Comparison of ENCODE assay signal across 8 mouse cellular contexts in the genomic region with DNA sequence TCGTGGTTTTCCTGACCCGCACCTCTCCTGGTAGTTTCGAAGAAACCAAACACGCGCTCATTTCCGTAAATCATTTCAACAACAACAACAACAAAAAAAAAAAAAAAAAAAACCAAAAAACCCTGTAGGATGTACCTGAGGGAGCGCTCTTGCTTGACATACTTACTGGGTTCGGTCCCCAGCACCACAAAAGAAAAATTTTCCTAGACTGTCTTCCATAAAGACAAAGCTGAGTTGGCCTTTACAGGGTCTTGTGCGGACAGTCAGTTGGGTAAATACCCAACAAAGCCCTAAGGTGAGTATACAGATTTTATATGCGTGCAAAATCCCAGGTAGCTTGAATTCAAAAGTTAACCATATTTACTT. TPM values are rescaled to one million over a fixed set of nuclear protein-coding genes. Genes with fewer than 3 reads are reported as not detected.
DNase-seq lines count a peak whose midpoint lies in the region; ATAC-seq and TF ChIP-seq lines count a peak whose summit lies in the region.

No protein-coding gene starts in this region.

- H3K9me3 ChIP-seq in neural tube, embryonic 11.5 days (ENCODE audit: control insufficient read depth, low read length), result no peaks in the 10 kb centered on the region
- no peaks in the 10 kb centered on the region for H3K9me3 ChIP-seq in limb, embryonic 15.5 days
- no peaks in the 10 kb centered on the region for H3K9me3 ChIP-seq in stomach, postnatal 0 days (ENCODE audit: control insufficient read depth, low read length)

- H3K27me3 ChIP-seq in neural tube, embryonic 11.5 days (ENCODE audit: control insufficient read depth, insufficient read depth, low read length), result no peaks in the 10 kb centered on the region
- H3K27me3 ChIP-seq in limb, embryonic 15.5 days, result no peaks in the 10 kb centered on the region
- no peaks in the 10 kb centered on the region for H3K27me3 ChIP-seq in stomach, postnatal 0 days (ENCODE audit: control insufficient read depth, insufficient read depth, low read length)

- peak overlapping the region; percentile 56 for H3K4me3 ChIP-seq in neural tube, embryonic 11.5 days (ENCODE audit: low read depth, low read length)
- peak overlapping the region; percentile 54 for H3K4me3 ChIP-seq in limb, embryonic 15.5 days
- H3K4me3 ChIP-seq in stomach, postnatal 0 days (ENCODE audit: low read depth, low read length), result peak overlapping the region; percentile 55

- H3K36me3 ChIP-seq in neural tube, embryonic 11.5 days (ENCODE audit: control insufficient read depth, insufficient read depth, low read length), result peaks cover 3% of the 10 kb centered on the region; the same call in 1 of the 2 replicates
- H3K36me3 ChIP-seq in limb, embryonic 15.5 days, result peaks cover 30% of the 10 kb centered on the region
- H3K36me3 ChIP-seq in stomach, postnatal 0 days (ENCODE audit: control insufficient read depth, insufficient read depth, low read length), result peaks cover 6% of the 10 kb centered on the region

- 0 out of 2 replicates have a peak, but pooled peaks cover 3% of the 10 kb centered on the region for H3K4me1 ChIP-seq in neural tube, embryonic 11.5 days (ENCODE audit: control insufficient read depth, insufficient read depth, low read length)
- peaks cover 7% of the 10 kb centered on the region for H3K4me1 ChIP-seq in limb, embryonic 15.5 days
- H3K4me1 ChIP-seq in stomach, postnatal 0 days (replicated peaks; ENCODE audit: control insufficient read depth, insufficient read depth), result no peaks in the 10 kb centered on the region

- H3K9ac ChIP-seq in neural tube, embryonic 11.5 days (ENCODE audit: low read length), result peak overlapping the region; percentile 63; the same call in 1 of the 2 replicates
- H3K9ac ChIP-seq in limb, embryonic 15.5 days, result peak overlapping the region; percentile 45
- H3K9ac ChIP-seq in stomach, postnatal 0 days (ENCODE audit: low read length), result peak overlapping the region; percentile 68

- no peak for TF ChIP-seq CTCF in stomach, postnatal 0 days (IDR thresholded peaks at IDR 0.05; ENCODE audit: low read depth)

- no peak overlapping the region for H3K27ac ChIP-seq in neural tube, embryonic 11.5 days (ENCODE audit: low read depth, low read length)
- H3K27ac ChIP-seq in limb, embryonic 15.5 days, result peak overlapping the region; percentile 80
- peak overlapping the region; percentile 82 for H3K27ac ChIP-seq in stomach, postnatal 0 days (replicated peaks)

- peak overlapping the region; percentile 60 for H3K4me2 ChIP-seq in neural tube, embryonic 11.5 days (ENCODE audit: low read depth)
- peak overlapping the region; percentile 77 for H3K4me2 ChIP-seq in limb, embryonic 15.5 days
- H3K4me2 ChIP-seq in stomach, postnatal 0 days (replicated peaks; ENCODE audit: low read depth), result peak overlapping the region; percentile 90

- ATAC-seq in neural tube, embryonic 11.5 days (ENCODE audit: insufficient read depth, low FRiP score, low TSS enrichment), result peak; percentile 38; the same call in 1 of the 2 replicates
- ATAC-seq in limb, embryonic 15.5 days (ENCODE audit: insufficient number of reproducible peaks, low FRiP score, low TSS enrichment, low read depth), result no peak
- ATAC-seq in stomach, postnatal 0 days (ENCODE audit: low FRiP score, low TSS enrichment), result no peak

- peak; percentile 8 for DNase-seq in embryo, embryonic 9.5 days (ENCODE audit: extremely low spot score)
- DNase-seq in embryo, embryonic 11 days, result no peak
- DNase-seq in neural tube, embryonic 11.5 days (ENCODE audit: low spot score), result no peak
- no peak for DNase-seq in neural tube, embryonic 10.5 days (ENCODE audit: extremely low spot score, low spot score)
- no peak for DNase-seq in stomach, postnatal 0 days (ENCODE audit: low spot score)
- DNase-seq in gastrocnemius, postnatal 10 days, result no peak
- no peak for DNase-seq in adrenal gland, postnatal 14 days

- 19% methylated on average over 10 of the region's 10 CpGs for WGBS in neural tube, embryonic 11.5 days
- WGBS in limb, embryonic 15.5 days, result 14% methylated on average over 10 of the region's 10 CpGs
- WGBS in stomach, postnatal 0 days, result 17% methylated on average over 10 of the region's 10 CpGs

- TF ChIP-seq EP300 in stomach, postnatal 0 days (optimal IDR thresholded peaks at IDR 0.05), result no peak

RNA-seq across cellular contexts. Expression of a gene that starts 0.3 kb away (rescaled TPM):
- 4.1 and 4.9 TPM in 2 replicates for polyA plus RNA-seq in neural tube, embryonic 11.5 days (2014; fragmentation: Nextera tagmentation; extraction: Ambion mirVana)
- polyA plus RNA-seq in limb, embryonic 15.5 days (2015; fragmentation: Nextera tagmentation; extraction: Ambion mirVana), result 2.4 and 2.5 TPM in 2 replicates
- 0.75 and 0.90 TPM in 2 replicates for polyA plus RNA-seq in stomach, postnatal 0 days (2015; fragmentation: Nextera tagmentation; extraction: Ambion mirVana)
- total RNA-seq in gastrocnemius, postnatal 10 days (2021), result under 1 TPM; 0.16 to 0.50 TPM
- total RNA-seq in adrenal gland, postnatal 14 days (2021), result 0.79 and 0.85 TPM in 2 replicates

RNA-seq across cellular contexts. Expression of a gene that starts 12.3 kb away (rescaled TPM):
- polyA plus RNA-seq in neural tube, embryonic 11.5 days (2014; fragmentation: Nextera tagmentation; extraction: Ambion mirVana), result 14.9 and 17.5 TPM in 2 replicates
- 26.1 and 26.3 TPM in 2 replicates for polyA plus RNA-seq in limb, embryonic 15.5 days (2015; fragmentation: Nextera tagmentation; extraction: Ambion mirVana)
- 16.5 and 17.3 TPM in 2 replicates for polyA plus RNA-seq in stomach, postnatal 0 days (2015; fragmentation: Nextera tagmentation; extraction: Ambion mirVana)
- 10 to 100 TPM; 10.9 to 15.4 TPM for total RNA-seq in gastrocnemius, postnatal 10 days (2021)
- 32.2 and 35.4 TPM in 2 replicates for total RNA-seq in adrenal gland, postnatal 14 days (2021)

RNA-seq across cellular contexts. Expression of a gene that starts 27.1 kb away (rescaled TPM):
- 2.5 and 3.2 TPM in 2 replicates for polyA plus RNA-seq in neural tube, embryonic 11.5 days (2014; fragmentation: Nextera tagmentation; extraction: Ambion mirVana)
- polyA plus RNA-seq in limb, embryonic 15.5 days (2015; fragmentation: Nextera tagmentation; extraction: Ambion mirVana), result 2.2 and 2.3 TPM in 2 replicates
- 2.4 and 2.7 TPM in 2 replicates for polyA plus RNA-seq in stomach, postnatal 0 days (2015; fragmentation: Nextera tagmentation; extraction: Ambion mirVana)
- under 1 TPM; 0.38 to 0.52 TPM for total RNA-seq in gastrocnemius, postnatal 10 days (2021)
- total RNA-seq in adrenal gland, postnatal 14 days (2021), result 1.4 and 1.7 TPM in 2 replicates

RNA-seq across cellular contexts. Expression of a gene that starts 37.5 kb away (rescaled TPM):
- 4.0 and 4.5 TPM in 2 replicates for polyA plus RNA-seq in neural tube, embryonic 11.5 days (2014; fragmentation: Nextera tagmentation; extraction: Ambion mirVana)
- polyA plus RNA-seq in limb, embryonic 15.5 days (2015; fragmentation: Nextera tagmentation; extraction: Ambion mirVana), result 3.4 and 4.1 TPM in 2 replicates
- 1.7 and 2.4 TPM in 2 replicates for polyA plus RNA-seq in stomach, postnatal 0 days (2015; fragmentation: Nextera tagmentation; extraction: Ambion mirVana)
- total RNA-seq in gastrocnemius, postnatal 10 days (2021), result 1 to 10 TPM; 1.2 to 1.6 TPM
- total RNA-seq in adrenal gland, postnatal 14 days (2021), result 2.3 and 3.9 TPM in 2 replicates

RNA-seq across cellular contexts. Expression of a gene that starts 38.1 kb away (rescaled TPM):
- polyA plus RNA-seq in neural tube, embryonic 11.5 days (2014; fragmentation: Nextera tagmentation; extraction: Ambion mirVana), result 3.5 TPM in 1 of 2 replicates, not detected in the other
- not detected in 2 replicates for polyA plus RNA-seq in limb, embryonic 15.5 days (2015; fragmentation: Nextera tagmentation; extraction: Ambion mirVana)
- not detected in 2 replicates for polyA plus RNA-seq in stomach, postnatal 0 days (2015; fragmentation: Nextera tagmentation; extraction: Ambion mirVana)
- total RNA-seq in gastrocnemius, postnatal 10 days (2021), result not detected
- total RNA-seq in adrenal gland, postnatal 14 days (2021), result not detected in 2 replicates
